Mouse (Mus musculus) sigmoid colon, adult 10 weeks (tissue): ENCODE data around the gene Tbx18. TPM values are rescaled to one million over a fixed set of nuclear protein-coding genes. Genes with fewer than 3 reads are reported as not detected.

Source experiments
- polyA plus RNA-seq: library from polyadenylated mRNA; stranded (reverse); fragments of 350-450 nt; fragmentation: Illumina TruSeq; extraction: RNeasy Lipid Tissue Mini Kit (QIAGEN cat#74804); gene quantifications from one replicate; pipeline ENCODE4 v1.2.3, GENCODE M21; 2014; ENCODE audit warnings: low read depth, low replicate concordance

The Tbx18 gene
- 0.16 TPM for polyA plus RNA-seq

DNA sequence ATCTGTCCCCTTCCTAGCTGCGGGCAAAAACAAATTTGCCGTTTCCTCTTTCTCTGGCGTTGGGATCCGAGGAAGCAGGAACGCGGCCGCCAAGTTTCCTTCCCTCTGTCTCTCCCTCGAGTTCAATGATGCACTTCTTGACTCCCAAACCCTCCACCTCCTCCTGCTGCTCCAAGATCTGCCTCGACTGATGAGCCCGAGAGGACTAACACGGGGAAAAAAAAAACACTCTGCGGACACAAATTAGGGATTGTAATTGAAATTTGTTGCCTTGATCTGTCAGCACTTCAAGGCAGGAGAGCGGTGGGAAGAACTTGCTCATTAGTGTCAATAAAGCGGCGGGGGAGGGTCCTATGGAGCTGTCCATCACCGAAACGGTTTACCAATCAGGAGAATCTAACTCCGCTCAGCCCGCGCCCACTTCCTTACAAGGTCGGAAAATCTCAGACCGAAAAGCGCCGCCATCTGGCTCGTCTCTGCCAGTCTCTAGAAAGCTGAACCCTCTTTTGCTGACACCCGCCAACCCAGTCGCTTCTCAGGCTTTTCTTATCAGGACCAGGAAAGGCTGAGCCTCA, at the start of gene Tbx18:
TSS of gene Tbx18 (minus strand) at position 300 of the 575 bp plus-strand sequence.

